Mouse (Mus musculus) lung, postnatal 0 days (tissue): ENCODE measurements around the gene Tma7. TPM values are rescaled to one million over a fixed set of nuclear protein-coding genes. Genes with fewer than 3 reads are reported as not detected.

Experiments
- ATAC-seq: fragments of 200-750 bp; cut with Nextera tagmentation; 2 replicates; pipeline ENCODE4 v1.8.0; 2017; ENCODE audit warnings: moderate library complexity
- DNase-seq: peaks from one replicate; pipeline ENCODE4 v3.0.0-alpha.2; 2016; ENCODE audit warnings: low spot score
- H3K27ac ChIP-seq: fragments of 300-500 bp; sonication (generic); 2 replicates; pipeline ENCODE4 v1.5.1; 2014; ENCODE audit warnings: antibody characterized with exemption, mild to moderate bottlenecking, low read length, mixed read lengths
- H3K27me3 ChIP-seq: fragments of 300-500 bp; sonication (generic); replicated peaks from 2 replicates; pipeline ENCODE4 v1.6.1; 2014; ENCODE audit warnings: low read length, mixed read lengths; ENCODE audit not compliant: insufficient read depth
- H3K36me3 ChIP-seq: fragments of 300-500 bp; sonication (generic); 2 replicates; pipeline ENCODE4 v1.6.1; 2014; ENCODE audit warnings: low read length, mixed read lengths; ENCODE audit not compliant: insufficient read depth
- H3K4me1 ChIP-seq: fragments of 300-500 bp; sonication (generic); 2 replicates; pipeline ENCODE4 v1.6.1; 2014; ENCODE audit warnings: antibody characterized with exemption, low read depth, low read length, mixed read lengths; ENCODE audit not compliant: insufficient read depth
- H3K4me2 ChIP-seq: fragments of 300-500 bp; sonication (generic); replicated peaks from 2 replicates; pipeline ENCODE4 v1.6.1; 2014; ENCODE audit warnings: low read depth, mild to moderate bottlenecking, low read length, moderate library complexity, mixed read lengths
- H3K4me3 ChIP-seq: fragments of 300-500 bp; sonication (generic); 2 replicates; pipeline ENCODE4 v1.5.1; 2014; ENCODE audit warnings: low read depth, low read length
- H3K9ac ChIP-seq: fragments of 300-500 bp; sonication (generic); replicated peaks from 2 replicates; pipeline ENCODE4 v1.6.1; 2014; ENCODE audit warnings: low read depth, mild to moderate bottlenecking
- H3K9me3 ChIP-seq: fragments of 300-500 bp; sonication (generic); 2 replicates; pipeline ENCODE4 v1.6.1; 2016; ENCODE audit warnings: low read length, mixed read lengths
- CTCF ChIP-seq: IDR thresholded peaks from 2 replicates; pipeline ENCODE4 v1.5.1; 2016; ENCODE audit warnings: antibody characterized with exemption, mild to moderate bottlenecking
- EP300 ChIP-seq: IDR thresholded peaks from 2 replicates; pipeline ENCODE4 v1.6.1; 2016; ENCODE audit warnings: antibody characterized with exemption, mild to moderate bottlenecking, control low read depth
- WGBS: fragments of 180-500 bp; shearing (Covaris S2); extraction: QIAGEN DNeasy Blood & Tissue Kit; methylation state at CpG from one replicate; pipeline ENCODE4 v1.1.7; 2014; 5-methylcytosine and 5-hydroxymethylcytosine counted together
- polyA plus RNA-seq: library from polyadenylated mRNA; unstranded; fragments of >200 nt; fragmentation: Nextera tagmentation; extraction: Ambion mirVana; gene quantifications from 2 replicates; pipeline ENCODE4 v1.2.1, GENCODE M21; 2015

Gene Tma7
- polyA plus RNA-seq, 1 experiment from 2014 or later, result 375 TPM

DNA sequence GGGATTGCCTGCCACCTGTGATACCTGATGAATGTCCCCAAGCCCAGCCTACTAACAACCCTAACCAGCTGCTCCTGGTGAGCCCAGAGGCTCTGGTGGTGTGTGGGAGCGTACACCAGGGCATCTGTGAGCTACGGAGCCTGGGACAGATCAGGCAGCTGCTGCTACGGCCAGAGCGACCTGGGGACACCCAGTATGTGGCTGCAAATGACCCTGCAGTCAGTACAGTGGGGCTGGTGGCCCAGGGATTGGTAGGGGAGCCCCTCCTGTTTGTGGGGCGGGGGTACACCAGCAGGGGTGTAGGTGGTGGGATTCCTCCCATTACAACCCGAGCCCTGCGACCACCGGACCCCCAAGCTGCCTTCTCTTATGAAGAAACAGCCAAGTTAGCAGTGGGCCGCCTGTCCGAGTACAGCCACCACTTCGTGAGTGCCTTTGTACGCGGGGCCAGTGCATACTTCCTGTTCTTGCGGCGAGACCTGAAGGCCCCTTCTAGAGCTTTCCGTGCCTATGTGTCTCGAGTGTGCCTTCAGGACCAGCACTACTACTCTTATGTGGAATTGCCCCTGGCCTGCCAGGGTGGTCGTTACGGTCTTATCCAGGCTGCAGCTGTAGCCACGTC, 18.0 kb upstream of the Tma7 start:
- ATAC-seq, result no peak
- 76% methylated on average over 20 of the region's 20 CpGs for WGBS
- Histone ChIP-seq H3K4me1 (no peaks in the 10 kb centered on the region; the same call in 1 of the 2 replicates), H3K27ac (0 out of 2 replicates have a peak overlapping the region, but pooled peaks have one; percentile 43), H3K4me2 (no peak overlapping the region), H3K27me3 (no peaks in the 10 kb centered on the region), H3K9me3 (no peaks in the 10 kb centered on the region), H3K36me3 (no peaks in the 10 kb centered on the region), H3K9ac (no peak overlapping the region), H3K4me3 (no peak overlapping the region)
- TF ChIP-seq CTCF (no peak), EP300 (no peak)
- DNase-seq, result no peak

DNA sequence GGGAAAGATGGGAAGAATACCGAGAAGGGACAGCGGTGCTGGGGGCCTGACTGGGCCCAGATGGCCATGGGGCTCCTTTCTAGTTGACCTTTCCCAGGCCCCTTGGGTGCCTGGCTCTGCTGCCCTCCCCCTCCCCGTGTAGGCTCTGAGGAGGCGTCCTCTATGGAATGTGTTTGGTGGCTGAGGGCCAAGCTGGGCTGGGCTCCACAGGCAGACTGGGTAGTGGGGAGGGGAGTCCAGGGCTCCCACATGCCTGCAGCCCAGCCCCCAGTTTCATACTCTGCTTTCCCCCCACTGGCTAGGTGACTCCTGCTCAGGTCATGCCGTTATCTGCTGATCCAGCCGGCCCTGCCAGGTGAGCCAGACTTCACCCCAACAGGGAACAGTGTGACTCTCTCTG, 16.6 kb upstream of the Tma7 start:
- ATAC-seq (peak; percentile 25), DNase-seq (peak; percentile 79)
- no peaks in the 10 kb centered on the region for H3K36me3 ChIP-seq
- H3K9ac ChIP-seq, result no peak overlapping the region
- no peak overlapping the region for H3K4me3 ChIP-seq
- peak overlapping the region; percentile 97 for H3K27ac ChIP-seq
- H3K4me1 ChIP-seq, result peaks cover 9% of the 10 kb centered on the region; the same call in 1 of the 2 replicates
- no peaks in the 10 kb centered on the region for H3K27me3 ChIP-seq
- 36% methylated on average over 5 of the region's 6 CpGs for WGBS
- no peak overlapping the region; the same call in 1 of the 2 replicates for H3K4me2 ChIP-seq
- no peaks in the 10 kb centered on the region for H3K9me3 ChIP-seq
- TF ChIP-seq EP300, result no peak
- TF ChIP-seq CTCF, result no peak

DNA sequence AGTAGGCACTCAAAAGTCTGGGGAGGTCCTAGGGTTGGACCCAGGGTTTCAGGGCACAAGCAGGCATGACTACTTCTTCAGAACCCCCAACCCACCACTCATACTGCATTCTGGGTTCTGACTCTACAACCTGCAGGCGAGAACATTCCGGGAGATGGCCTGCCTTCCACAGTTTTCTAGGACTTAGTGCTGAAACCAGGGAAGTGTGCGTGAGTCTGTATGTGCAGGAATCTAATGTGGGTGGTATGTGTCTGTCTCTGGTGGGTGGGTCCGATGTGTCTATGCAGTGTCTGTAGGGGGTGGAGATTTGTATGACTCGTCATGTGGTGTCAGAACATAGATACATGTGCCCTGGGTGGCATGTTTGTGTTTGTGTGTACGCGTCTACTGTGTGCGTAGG, 16.0 kb upstream of the Tma7 start:
- ATAC-seq, result no peak
- H3K27ac ChIP-seq, result peak overlapping the region; percentile 97
- TF ChIP-seq EP300 (no peak), CTCF (no peak)
- 66% methylated on average over 8 of the region's 8 CpGs for WGBS
- no peak overlapping the region for H3K4me3 ChIP-seq
- DNase-seq, result no peak
- no peaks in the 10 kb centered on the region for H3K9me3 ChIP-seq
- H3K4me1 ChIP-seq, result peaks cover 9% of the 10 kb centered on the region; the same call in 1 of the 2 replicates
- H3K36me3 ChIP-seq, result no peaks in the 10 kb centered on the region
- no peak overlapping the region for H3K9ac ChIP-seq
- H3K27me3 ChIP-seq, result no peaks in the 10 kb centered on the region
- H3K4me2 ChIP-seq, result peak overlapping the region; percentile 74; the same call in 1 of the 2 replicates

DNA sequence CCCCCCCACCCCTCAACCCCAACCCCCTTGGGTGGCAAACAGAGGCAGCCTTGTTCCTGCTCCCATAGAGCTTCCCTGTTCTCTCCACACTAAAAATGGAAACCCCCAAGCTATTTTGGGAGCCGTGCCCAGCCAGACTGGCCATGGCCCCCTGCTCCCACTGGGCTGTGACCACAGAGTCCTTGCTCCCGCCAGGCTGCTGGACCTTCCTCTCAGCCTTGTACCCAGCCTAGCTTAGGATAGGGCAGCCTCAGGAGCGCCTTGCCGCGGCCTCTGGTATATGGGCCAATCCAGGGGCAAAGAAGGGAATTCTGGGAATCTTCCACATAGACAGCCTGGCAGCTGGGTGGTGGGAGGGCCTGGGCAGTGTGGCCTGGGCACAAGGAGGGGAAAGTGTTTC, 15.4 kb upstream of the Tma7 start:
- peak overlapping the region; percentile 74 for H3K4me2 ChIP-seq
- DNase-seq, result peak; percentile 26
- no peaks in the 10 kb centered on the region for H3K9me3 ChIP-seq
- peak overlapping the region; percentile 97 for H3K27ac ChIP-seq
- no peak for TF ChIP-seq EP300
- no peak for TF ChIP-seq CTCF
- H3K4me3 ChIP-seq, result no peak overlapping the region
- ATAC-seq, result no peak
- 52% methylated on average over 5 of the region's 5 CpGs for WGBS
- H3K27me3 ChIP-seq, result no peaks in the 10 kb centered on the region
- 0 out of 2 replicates have a peak overlapping the region, but pooled peaks have one; percentile 9 for H3K9ac ChIP-seq
- peaks cover 9% of the 10 kb centered on the region; the same call in 1 of the 2 replicates for H3K4me1 ChIP-seq
- H3K36me3 ChIP-seq, result no peaks in the 10 kb centered on the region

DNA sequence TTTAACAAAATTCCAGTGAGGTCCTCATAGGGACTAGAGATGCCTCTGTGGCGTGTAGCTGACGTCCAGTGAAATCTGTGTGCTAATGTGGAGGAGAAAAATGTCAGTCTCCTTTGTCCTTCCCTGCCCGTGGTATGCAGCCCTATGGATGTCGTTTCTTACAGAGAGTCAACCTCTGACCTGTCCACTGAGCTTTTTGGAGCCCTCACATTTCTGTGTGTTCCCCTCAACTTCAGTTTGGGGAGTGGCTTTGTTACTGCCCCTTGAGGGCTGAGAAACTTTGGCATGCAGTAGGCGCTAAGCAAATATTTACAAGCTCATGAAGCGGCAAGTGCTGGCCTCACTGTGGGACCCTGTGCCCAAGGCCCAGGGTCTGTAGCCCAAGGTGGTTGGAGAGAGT, 14.9 kb upstream of the Tma7 start:
- 0 out of 2 replicates have a peak overlapping the region, but pooled peaks have one; percentile 9 for H3K9ac ChIP-seq
- no peaks in the 10 kb centered on the region for H3K27me3 ChIP-seq
- H3K9me3 ChIP-seq, result no peaks in the 10 kb centered on the region
- peak overlapping the region; percentile 97 for H3K27ac ChIP-seq
- peak overlapping the region; percentile 74 for H3K4me2 ChIP-seq
- DNase-seq (peak; percentile 70), ATAC-seq (peak; percentile 11)
- WGBS, result 27% methylated on average over 6 of the region's 6 CpGs
- H3K36me3 ChIP-seq, result no peaks in the 10 kb centered on the region
- H3K4me1 ChIP-seq, result peaks cover 9% of the 10 kb centered on the region; the same call in 1 of the 2 replicates
- peak overlapping the region; percentile 75; the same call in 1 of the 2 replicates for H3K4me3 ChIP-seq
- TF ChIP-seq EP300 (peak; percentile 56; the same call in 1 of the 2 replicates), CTCF (no peak)

DNA sequence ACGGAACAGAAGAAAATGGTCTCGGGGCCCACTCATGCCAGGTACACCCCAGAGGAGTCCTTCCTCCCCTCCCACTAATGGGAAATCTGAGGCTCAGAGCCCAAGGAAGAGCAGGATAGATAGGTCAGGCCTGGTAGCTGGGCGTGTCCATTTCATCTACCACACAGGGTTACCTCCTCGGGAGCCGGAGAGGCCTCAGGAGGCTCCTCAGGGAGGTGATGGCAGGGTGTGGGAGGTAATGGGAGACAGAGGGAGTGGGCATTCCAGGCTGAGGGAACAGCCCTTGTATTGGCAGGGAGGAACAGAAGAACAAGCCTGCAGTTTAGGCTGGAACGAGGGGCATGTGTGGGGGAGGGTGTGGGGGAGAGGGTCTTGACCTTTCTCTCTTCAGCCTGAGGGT, 14.5 kb upstream of the Tma7 start:
- H3K27ac ChIP-seq, result peak overlapping the region; percentile 97
- H3K9ac ChIP-seq, result peak overlapping the region; percentile 75
- peak; percentile 59 for DNase-seq
- ATAC-seq, result peak; percentile 13
- peak overlapping the region; percentile 74 for H3K4me2 ChIP-seq
- 28% methylated on average over 6 of the region's 6 CpGs for WGBS
- TF ChIP-seq CTCF (no peak), EP300 (no peak)
- H3K4me3 ChIP-seq, result peak overlapping the region; percentile 75
- no peaks in the 10 kb centered on the region for H3K36me3 ChIP-seq
- no peaks in the 10 kb centered on the region for H3K9me3 ChIP-seq
- no peaks in the 10 kb centered on the region for H3K27me3 ChIP-seq
- peaks cover 9% of the 10 kb centered on the region; the same call in 1 of the 2 replicates for H3K4me1 ChIP-seq
